Mouse (Mus musculus): ENCODE measurements around the gene Khsrp.
"Not testable (repeated sequence)": the region's sequence is repeated elsewhere in the genome, so short reads cannot be mapped to it uniquely, and the experiment has no call there.

Khsrp gene

GRCm38 (mm10) chr17:57030931-57031660 is at the start of gene Khsrp:
Gene Khsrp (minus strand): TSS chr17:57031522.
- in situ Hi-C loops (cut with MboI, MseI) = no loop called here

- in situ Hi-C loops (cut with MboI, MseI) = loop anchor here (25.0 kb wide), 1 partner anchor 1832 kb away; no protein-coding TSS in a partner anchor
Observed at GRCm38 (mm10) chr17:57079919-57080318, 48.6 kb upstream of the Khsrp start.

- in situ Hi-C loops (cut with MboI, MseI) = loop anchor here (25.0 kb wide), 1 partner anchor 1834 kb away; no protein-coding TSS in a partner anchor
Observed at GRCm38 (mm10) chr17:57078336-57078735, 47.0 kb upstream of the Khsrp start, which contains the start of gene Dennd1c. Gene Dennd1c (minus strand): TSS chr17:57078514.

- in situ Hi-C loops (cut with MboI, MseI) = loop anchor here (25.0 kb wide), 1 partner anchor 1835 kb away; no protein-coding TSS in a partner anchor
Observed at GRCm38 (mm10) chr17:57076916-57077315, 45.6 kb upstream of the Khsrp start.

- in situ Hi-C loops (cut with MboI, MseI) = no loop called here
Observed at GRCm38 (mm10) chr17:57070699-57071098, 39.4 kb upstream of the Khsrp start.

GRCm38 (mm10) chr17:57070272-57070671 is 39.0 kb upstream of the Khsrp start:
- in situ Hi-C loops (cut with MboI, MseI) = no loop called here

- in situ Hi-C loops (cut with MboI, MseI) = no loop called here
Observed at GRCm38 (mm10) chr17:57066908-57067307, 35.6 kb upstream of the Khsrp start.

- in situ Hi-C loops (cut with MboI, MseI) = no loop called here
Observed at GRCm38 (mm10) chr17:57063031-57063430, 31.7 kb upstream of the Khsrp start.

- in situ Hi-C loops (cut with MboI, MseI) = no loop called here
Observed at GRCm38 (mm10) chr17:57062548-57062947, 31.2 kb upstream of the Khsrp start.

GRCm38 (mm10) chr17:57062011-57062521 is 30.7 kb upstream of the Khsrp start:
- in situ Hi-C loops (cut with MboI, MseI) = no loop called here

- in situ Hi-C loops (cut with MboI, MseI) = no loop called here
Observed at GRCm38 (mm10) chr17:57061069-57061468, 29.7 kb upstream of the Khsrp start.

- in situ Hi-C loops (cut with MboI, MseI) = no loop called here
Observed at GRCm38 (mm10) chr17:57060231-57060801, 29.0 kb upstream of the Khsrp start.

GRCm38 (mm10) chr17:57059486-57059977 is 28.2 kb upstream of the Khsrp start, which contains the start of gene Slc25a23:
Gene Slc25a23 (minus strand): TSS chr17:57059863.
- in situ Hi-C loops (cut with MboI, MseI) = no loop called here

GRCm38 (mm10) chr17:57058891-57059485 is 27.7 kb upstream of the Khsrp start, which contains the start of gene Crb3:
Gene Crb3 (plus strand): TSS chr17:57059105.
- in situ Hi-C loops (cut with MboI, MseI) = no loop called here

GRCm38 (mm10) chr17:57056246-57056645 is 24.9 kb upstream of the Khsrp start:
- in situ Hi-C loops (cut with MboI, MseI) = no loop called here

GRCm38 (mm10) chr17:57051679-57052078 is 20.4 kb upstream of the Khsrp start:
- in situ Hi-C loops (cut with MboI, MseI) = not testable (repeated sequence)

GRCm38 (mm10) chr17:57048816-57049215 is 17.5 kb upstream of the Khsrp start:
- in situ Hi-C loops (cut with MboI, MseI) = no loop called here

- in situ Hi-C loops (cut with MboI, MseI) = no loop called here
Observed at GRCm38 (mm10) chr17:57047406-57047805, 16.1 kb upstream of the Khsrp start.

- in situ Hi-C loops (cut with MboI, MseI) = no loop called here
Observed at GRCm38 (mm10) chr17:57041554-57041953, 10.2 kb upstream of the Khsrp start, which contains the start of gene Slc25a41. Gene Slc25a41 (minus strand): TSS chr17:57041654.

- in situ Hi-C loops (cut with MboI, MseI) = no loop called here
Observed at GRCm38 (mm10) chr17:57038978-57039377, 7.7 kb upstream of the Khsrp start.

- in situ Hi-C loops (cut with MboI, MseI) = no loop called here
Observed at GRCm38 (mm10) chr17:57032854-57033253, 1.5 kb upstream of the Khsrp start.
